Mouse (Mus musculus) adrenal gland, postnatal 10 days (tissue): ENCODE measurements around the gene Iqsec1. TPM values are rescaled to one million over a fixed set of nuclear protein-coding genes. Genes with fewer than 3 reads are reported as not detected.

ENCODE experiments used
- DNase-seq: peaks from one replicate; pipeline ENCODE4 v3.0.0; 2021; ENCODE audit warnings: mixed read lengths
- total RNA-seq, 2 experiments: library from RNA; stranded (reverse); gene quantifications; 2 replicates each; pipeline ENCODE4 v1.2.3; 2021

Gene Iqsec1
- total RNA-seq, 2 experiments from 2014 or later: 82.0 to 90.7 TPM

- DNase-seq: no peak
Observed at GRCm38 (mm10) chr6:90722993-90723392, 265.5 kb downstream of the Iqsec1 start.

GRCm38 (mm10) chr6:90720996-90721746 lies 267.3 kb downstream of the Iqsec1 start:
- peak; percentile 83 for DNase-seq

GRCm38 (mm10) chr6:90720201-90720600 lies 268.3 kb downstream of the Iqsec1 start:
- DNase-seq: no peak

- DNase-seq: no peak
Observed at GRCm38 (mm10) chr6:90719402-90719801, 269.1 kb downstream of the Iqsec1 start.

- DNase-seq: no peak
Observed at GRCm38 (mm10) chr6:90718477-90718876, 270.0 kb downstream of the Iqsec1 start.

- DNase-seq: peak; percentile 61
Observed at GRCm38 (mm10) chr6:90717711-90718110, 270.8 kb downstream of the Iqsec1 start.

- DNase-seq: no peak
Observed at GRCm38 (mm10) chr6:90716853-90717252, 271.6 kb downstream of the Iqsec1 start.

- DNase-seq: peak; percentile 93
Observed at GRCm38 (mm10) chr6:90716066-90716704, 272.3 kb downstream of the Iqsec1 start.

- DNase-seq: no peak
Observed at GRCm38 (mm10) chr6:90715245-90715905, 273.1 kb downstream of the Iqsec1 start.

- no peak for DNase-seq
Observed at GRCm38 (mm10) chr6:90713650-90714049, 274.8 kb downstream of the Iqsec1 start.

- peak; percentile 56 for DNase-seq
Observed at GRCm38 (mm10) chr6:90712486-90713480, 275.7 kb downstream of the Iqsec1 start.

- no peak for DNase-seq
Observed at GRCm38 (mm10) chr6:90712063-90712462, 276.4 kb downstream of the Iqsec1 start.

- DNase-seq: no peak
Observed at GRCm38 (mm10) chr6:90711476-90712035, 276.9 kb downstream of the Iqsec1 start.

GRCm38 (mm10) chr6:90710778-90711177 lies 277.7 kb downstream of the Iqsec1 start:
- DNase-seq: no peak

- DNase-seq: no peak
Observed at GRCm38 (mm10) chr6:90709929-90710777, 278.3 kb downstream of the Iqsec1 start.

GRCm38 (mm10) chr6:90708061-90708618 lies 280.3 kb downstream of the Iqsec1 start:
- no peak for DNase-seq

- DNase-seq: peak; percentile 65
Observed at GRCm38 (mm10) chr6:90707143-90707542, 281.3 kb downstream of the Iqsec1 start.

- no peak for DNase-seq
Observed at GRCm38 (mm10) chr6:90706490-90706889, 282.0 kb downstream of the Iqsec1 start.

GRCm38 (mm10) chr6:90705738-90706137 lies 282.7 kb downstream of the Iqsec1 start:
- no peak for DNase-seq

- DNase-seq: peak; percentile 76
Observed at GRCm38 (mm10) chr6:90704705-90705344, 283.7 kb downstream of the Iqsec1 start.
